In the genomic region with DNA sequence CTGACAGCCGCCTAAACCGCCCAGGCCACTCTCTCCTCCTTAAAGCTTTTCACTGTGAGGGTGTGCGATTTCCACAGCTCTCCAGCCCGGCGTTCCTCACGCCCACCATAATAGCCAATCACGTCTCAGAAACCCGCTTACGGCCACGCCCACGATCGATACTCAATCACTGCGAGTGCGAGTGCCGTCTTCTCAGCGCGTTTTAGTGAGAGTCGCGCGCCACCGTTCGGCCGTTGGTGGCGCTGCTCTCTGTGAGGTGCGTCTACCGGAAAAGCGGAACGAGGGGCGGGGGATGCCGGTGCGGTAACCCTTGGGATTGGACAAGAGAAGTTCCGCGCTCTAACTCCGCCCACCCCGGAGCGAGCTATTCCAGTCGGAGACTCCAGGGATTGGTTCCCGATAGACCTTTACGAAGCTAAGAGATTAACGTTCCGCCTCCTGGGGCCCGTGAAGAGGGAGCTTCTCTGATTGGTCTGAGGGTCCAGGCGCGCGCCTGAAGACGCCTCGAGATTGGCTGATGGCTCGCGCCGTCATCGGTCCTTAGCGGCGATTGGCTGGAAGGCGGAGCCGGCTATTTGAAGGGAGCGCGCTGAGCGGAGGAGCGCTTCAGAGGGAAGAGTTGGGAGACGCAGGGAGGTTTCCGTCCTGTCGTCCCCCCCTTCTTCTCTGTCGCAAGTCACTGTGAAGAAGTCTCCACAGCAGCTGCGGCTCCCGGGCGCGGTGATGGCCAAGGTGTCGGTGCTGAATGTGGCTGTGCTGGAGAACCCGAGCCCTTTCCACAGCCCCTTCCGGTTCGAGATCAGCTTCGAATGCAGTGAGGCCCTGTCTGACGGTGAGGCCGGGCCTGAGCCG, we compare ENCODE assay signal across 8 mouse cellular contexts. TPM values are rescaled to one million over a fixed set of nuclear protein-coding genes. Genes with fewer than 3 reads are reported as not detected.
A peak's percentile ranks its signal among the peaks of the same experiment; 100 is the strongest.
DNase-seq lines count a peak whose midpoint lies in the region; ATAC-seq lines count a peak whose summit lies in the region.

Gene Gm10644 (minus strand): TSS at position 100 of the 852 bp plus-strand sequence.
Gene Asf1b (plus strand): TSS at position 402 of the 852 bp plus-strand sequence.

- ATAC-seq in megakaryocyte progenitor cell, adult 5-6 weeks (replicated peaks; ENCODE audit: poor library complexity): peak; percentile 88

- DNase-seq in adipocyte (ENCODE audit: low spot score): peak; percentile 100
- peak; percentile 100 for DNase-seq in embryo, embryonic 10 days (ENCODE audit: low spot score)
- DNase-seq in gastrocnemius, postnatal 10 days: peak; percentile 93
- peak; percentile 100 for DNase-seq in induced T-regulatory cell, adult 2 months (ENCODE audit: low read depth)
- DNase-seq in left cerebral cortex, adult 9 months (ENCODE audit: low spot score in 2 of 2): peak; percentile 98 to 99
- peak; percentile 99 for DNase-seq in right cerebral cortex, postnatal 14 days
- DNase-seq in urinary bladder, postnatal 36 days (ENCODE audit: low spot score in 2 of 2): peak; percentile 95 to 98

RNA-seq across cellular contexts. Expression of gene Gm10644, which starts in this region (rescaled TPM):
- under 1 TPM in 1 of 2 experiments, not detected in 1; 0.32 TPM for total RNA-seq in gastrocnemius, postnatal 10 days (2021)
- not detected in 2 replicates for total RNA-seq in megakaryocyte progenitor cell, adult 5-6 weeks (2015)
- total RNA-seq in megakaryocyte progenitor cell, adult 5-6 weeks (2017): 0.46 TPM in 1 of 2 replicates, not detected in the other

RNA-seq across cellular contexts. Expression of gene Asf1b, which starts in this region (rescaled TPM):
- 1 to 10 TPM; 6.5 to 7.3 TPM for total RNA-seq in gastrocnemius, postnatal 10 days (2021)
- total RNA-seq in megakaryocyte progenitor cell, adult 5-6 weeks (2015): 40.3 and 51.0 TPM in 2 replicates
- total RNA-seq in megakaryocyte progenitor cell, adult 5-6 weeks (2017): 32.5 and 38.1 TPM in 2 replicates

Comparison
In these comparisons a context has a peak if more than half of its experiments do, and no peak if none do; other contexts are left out.
1. Peak in every context shown above with its lines: DNase-seq and ATAC-seq.
2. RNA of gene Asf1b (total RNA-seq): 32.5 to 51.0 TPM in megakaryocyte progenitor cell, adult 5-6 weeks; 6.5 to 7.3 TPM in gastrocnemius, postnatal 10 days; every median in the first group is over 4 times any median in the second.